Mouse (Mus musculus): ENCODE measurements around the gene Gnb1.

The Gnb1 gene

DNA sequence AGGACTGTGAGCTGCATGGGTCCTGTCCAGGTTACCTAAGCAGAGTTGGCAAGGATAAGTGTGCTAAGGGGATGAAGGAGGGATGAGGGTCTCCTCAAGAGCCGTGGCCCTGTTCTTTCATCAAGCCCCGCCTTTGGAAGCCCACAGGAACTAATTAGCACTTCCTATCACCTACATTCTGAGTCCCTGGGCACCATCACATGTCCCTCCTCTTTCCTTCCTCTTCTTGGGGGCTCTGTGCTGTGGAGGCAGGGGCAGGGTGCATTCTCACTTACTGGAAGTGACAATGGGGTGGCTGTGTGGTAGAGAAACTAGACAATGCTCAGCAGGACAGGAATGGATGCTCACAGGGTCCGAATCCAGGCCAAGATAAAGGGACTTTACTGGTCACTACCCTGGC, 3.4 kb upstream of the Gnb1 start:
- no peak for DNase-seq

DNA sequence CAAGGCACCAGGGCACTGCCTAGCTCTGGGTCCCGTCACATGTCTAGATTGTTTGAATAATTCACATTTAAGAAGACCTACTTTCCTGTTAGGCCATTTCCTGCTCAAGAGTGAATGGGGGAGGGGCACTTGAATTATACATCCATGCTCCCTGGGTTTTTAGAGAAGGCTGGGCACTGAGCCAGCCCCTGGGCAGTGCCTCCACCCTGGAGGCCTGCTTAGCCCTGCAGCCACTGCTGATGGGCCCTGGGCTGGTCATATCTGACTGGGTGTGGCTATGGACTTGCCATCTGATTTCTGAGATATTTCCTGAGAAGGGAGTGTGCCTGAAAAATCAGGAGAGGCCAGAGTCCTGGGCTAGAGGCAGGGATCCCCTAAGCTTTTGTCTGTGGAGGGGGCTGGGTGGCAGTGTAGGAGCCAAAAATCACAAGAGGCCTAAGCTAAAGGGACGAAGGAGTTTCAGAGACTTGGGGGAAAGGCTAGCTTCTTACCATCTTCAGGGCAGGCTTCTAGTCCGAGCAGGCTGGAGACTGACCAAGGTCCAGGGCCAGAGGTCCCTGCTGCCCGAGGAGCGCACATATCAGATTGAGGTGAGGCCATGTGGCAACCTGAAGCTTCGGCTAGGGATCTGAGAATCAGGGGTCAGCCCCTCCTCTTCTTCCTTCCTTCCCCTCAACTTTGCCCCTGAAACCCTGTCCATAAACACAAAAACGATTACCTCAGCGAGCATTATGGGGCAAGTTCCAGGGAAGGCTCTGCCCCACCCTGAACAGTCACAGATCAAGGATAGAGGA, 2.7 kb upstream of the Gnb1 start:
- DNase-seq, result peak; percentile 75

DNA sequence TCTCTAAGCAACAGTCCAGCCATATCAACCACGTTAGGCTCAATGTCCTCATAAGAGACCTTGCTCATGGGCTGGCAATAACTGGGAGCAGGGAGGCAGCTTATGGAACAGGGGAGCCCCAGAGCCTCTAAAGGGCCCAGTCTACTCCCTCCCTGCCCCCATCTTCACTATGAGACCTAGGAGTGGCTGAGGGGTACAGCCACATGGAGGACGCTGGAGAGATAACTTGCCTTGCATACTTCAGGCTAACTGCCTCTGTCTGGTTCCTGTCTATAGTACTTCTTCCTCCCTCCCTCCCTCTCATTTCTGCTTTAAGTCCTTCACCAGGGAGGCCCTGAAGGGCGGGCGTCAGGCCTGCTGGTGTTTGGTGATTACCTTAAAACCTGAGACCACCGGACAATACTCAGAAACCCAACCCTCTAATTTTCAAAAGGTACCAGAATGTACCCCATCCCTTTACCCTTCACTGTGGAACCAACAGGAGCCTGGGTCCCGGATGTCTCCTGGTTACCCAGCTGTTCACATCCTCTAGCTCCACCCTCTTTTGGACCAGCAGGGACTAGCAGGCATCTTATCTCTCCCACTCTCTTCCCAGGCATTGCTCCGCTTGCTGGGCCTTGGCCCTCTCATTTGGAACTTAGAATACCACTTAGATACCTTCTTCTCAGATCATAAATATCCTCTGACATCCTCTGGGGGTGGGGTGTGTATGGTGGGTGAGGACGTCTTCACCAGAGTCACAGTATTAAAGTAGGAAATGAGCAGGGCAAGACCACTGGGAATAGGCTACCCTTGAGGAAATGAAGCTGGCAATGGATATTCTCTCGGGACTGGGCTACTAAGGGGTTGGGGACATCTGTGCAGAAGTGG, 1.8 kb upstream of the Gnb1 start:
- peak; percentile 21 for DNase-seq

DNA sequence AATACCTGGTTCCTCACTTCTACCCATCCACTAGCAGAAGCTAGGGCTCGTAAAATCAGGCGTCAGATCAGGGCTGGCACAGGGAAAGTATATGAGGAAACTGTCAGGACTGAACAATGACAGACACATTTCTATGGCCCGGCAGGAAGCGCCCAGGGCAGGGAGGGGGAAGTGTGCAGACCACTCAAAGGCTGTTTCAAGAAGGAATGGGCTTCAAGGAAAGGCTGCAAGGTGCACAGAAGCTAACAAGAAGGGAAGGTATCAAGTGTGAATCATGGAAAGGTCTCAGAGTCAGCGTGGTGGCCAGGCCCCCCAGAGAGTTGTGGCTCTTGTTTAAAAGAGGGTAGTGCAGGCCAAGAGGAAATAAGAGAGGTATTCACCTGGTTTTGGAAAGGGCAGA, 705 bp upstream of the Gnb1 start:
- DNase-seq, result no peak

DNA sequence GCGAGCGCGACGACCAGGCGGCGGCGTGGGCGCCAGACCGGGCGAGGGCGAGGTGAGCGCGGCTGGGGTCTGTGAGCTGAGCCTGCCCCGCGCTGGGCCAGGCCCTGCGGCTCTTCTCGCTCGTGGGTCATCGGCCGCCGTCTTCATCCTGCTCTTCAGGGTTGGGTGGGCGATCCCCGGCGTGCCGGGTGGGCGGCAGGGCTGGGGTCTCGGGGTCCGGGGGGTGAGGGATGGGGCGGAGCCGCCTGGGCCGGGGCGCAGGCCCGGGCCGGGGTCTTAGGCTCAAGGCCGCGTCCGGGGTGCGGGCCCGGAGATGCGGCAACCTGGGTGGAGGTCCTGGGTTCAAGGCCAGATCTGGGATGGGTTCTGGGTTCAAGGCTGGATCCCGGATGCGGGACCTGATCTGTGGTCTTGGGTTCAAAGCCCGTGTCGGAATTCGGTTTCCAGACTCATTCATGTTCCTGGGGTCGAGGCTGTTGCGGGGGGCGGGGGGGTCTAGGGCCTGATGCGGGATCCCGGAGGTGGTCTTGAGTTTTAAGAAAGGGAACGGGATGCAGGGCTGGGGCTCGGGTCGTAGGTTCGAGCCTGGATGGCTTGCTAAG, 469 bp downstream of the Gnb1 start:
- peak; percentile 11 for DNase-seq

DNA sequence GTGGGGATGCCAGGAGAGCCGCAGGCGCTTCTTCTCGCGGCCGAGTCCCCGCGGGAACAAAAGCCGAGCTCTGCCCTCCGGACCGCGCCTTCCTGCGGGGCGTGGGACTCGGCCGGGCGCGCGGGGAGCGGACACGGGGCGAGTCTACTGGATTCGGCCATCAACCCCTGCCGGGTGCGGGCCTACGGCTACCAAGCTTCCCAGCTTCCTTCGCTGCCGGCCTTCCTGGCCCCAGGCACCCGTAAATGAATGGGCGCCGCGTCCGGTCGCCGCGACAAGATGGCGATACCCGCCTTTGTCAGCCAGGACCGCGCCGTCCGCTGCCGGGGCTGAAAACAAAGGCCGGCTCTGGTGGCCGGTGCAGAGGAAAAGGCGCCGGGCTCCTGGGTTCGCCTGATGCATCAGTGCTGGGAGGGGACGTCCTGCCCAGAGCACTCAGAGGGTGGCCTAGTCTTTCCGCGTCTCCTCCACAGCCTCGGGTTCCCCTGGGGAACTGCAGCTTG, 1.0 kb downstream of the Gnb1 start:
- DNase-seq, result peak; percentile 68

DNA sequence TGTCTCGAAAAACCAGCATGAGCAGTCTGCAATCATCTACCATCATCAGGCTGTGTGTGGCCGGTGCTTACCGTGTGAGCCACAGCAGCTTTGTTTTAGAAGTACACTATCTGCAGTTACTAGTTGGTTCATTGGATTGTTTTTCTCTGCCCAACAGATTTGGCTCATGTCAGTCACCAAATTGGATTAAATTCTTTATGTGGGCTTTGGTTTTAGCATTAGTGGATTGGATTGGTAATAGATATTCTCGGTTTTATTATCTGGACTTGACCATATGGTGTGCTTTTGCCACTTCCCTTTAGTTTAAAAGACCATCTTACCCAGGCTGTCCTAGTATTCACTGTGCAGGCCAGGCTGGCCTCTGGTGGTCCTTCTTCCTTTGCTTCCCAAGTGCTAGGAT, 3.7 kb downstream of the Gnb1 start:
- DNase-seq, result no peak

DNA sequence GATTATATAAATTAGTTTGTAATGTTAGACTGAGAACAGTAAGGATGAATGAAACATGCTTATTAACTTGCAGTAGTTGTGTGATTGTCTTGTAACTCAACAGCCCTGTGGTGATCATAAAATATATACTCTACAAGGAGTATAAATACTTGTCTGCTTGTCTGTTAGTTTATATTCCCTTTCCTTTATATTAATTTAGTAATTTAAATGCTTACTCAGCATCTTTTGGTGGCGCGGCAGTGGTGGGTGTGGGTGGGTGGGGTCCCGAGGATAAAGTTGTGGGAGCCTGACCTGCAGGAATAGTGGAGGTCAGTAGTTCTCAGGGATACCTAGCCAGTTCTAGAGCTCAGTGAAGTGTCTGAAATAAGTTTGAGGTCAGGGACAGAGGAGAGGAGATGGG, 6.8 kb downstream of the Gnb1 start:
- DNase-seq, result no peak

DNA sequence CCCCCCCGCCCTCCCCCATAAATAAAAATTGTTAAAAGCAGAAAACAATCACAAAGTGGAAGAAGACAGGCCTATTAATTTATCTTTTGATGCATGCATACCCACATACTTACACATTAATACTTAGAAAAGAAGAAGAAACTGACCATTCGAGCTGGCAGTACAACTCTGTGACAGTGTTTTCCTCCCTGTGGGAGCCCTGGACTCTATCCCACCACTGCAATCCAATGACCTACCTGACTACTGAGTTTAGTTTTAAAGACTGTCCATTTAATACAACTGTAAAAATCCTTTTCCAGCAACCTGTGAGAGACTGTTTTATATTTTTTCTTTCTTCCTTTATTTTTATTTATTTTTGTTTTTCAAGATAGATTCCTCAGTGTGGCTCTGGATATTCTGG, 10.0 kb downstream of the Gnb1 start:
- no peak for DNase-seq

DNA sequence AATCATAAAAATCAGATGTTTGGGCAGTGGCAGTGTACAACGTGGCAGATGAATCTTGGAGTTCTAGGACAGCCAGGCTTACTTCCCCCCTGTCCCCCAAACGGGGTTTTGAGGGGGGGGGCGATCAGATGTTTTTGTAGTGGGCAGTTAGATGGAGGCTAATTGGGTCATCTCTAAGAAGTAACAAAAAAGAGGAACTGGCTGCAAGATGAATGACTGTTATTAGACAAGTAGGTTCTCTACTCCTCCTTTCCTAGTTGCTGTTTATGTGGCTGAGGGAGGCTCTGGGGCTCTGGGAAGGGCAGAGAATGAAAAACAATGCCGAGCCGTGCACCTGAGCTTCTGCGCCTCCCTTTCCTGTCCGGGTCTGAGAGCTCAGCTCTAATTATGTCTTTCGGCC, 13.9 kb downstream of the Gnb1 start:
- DNase-seq, result no peak

DNA sequence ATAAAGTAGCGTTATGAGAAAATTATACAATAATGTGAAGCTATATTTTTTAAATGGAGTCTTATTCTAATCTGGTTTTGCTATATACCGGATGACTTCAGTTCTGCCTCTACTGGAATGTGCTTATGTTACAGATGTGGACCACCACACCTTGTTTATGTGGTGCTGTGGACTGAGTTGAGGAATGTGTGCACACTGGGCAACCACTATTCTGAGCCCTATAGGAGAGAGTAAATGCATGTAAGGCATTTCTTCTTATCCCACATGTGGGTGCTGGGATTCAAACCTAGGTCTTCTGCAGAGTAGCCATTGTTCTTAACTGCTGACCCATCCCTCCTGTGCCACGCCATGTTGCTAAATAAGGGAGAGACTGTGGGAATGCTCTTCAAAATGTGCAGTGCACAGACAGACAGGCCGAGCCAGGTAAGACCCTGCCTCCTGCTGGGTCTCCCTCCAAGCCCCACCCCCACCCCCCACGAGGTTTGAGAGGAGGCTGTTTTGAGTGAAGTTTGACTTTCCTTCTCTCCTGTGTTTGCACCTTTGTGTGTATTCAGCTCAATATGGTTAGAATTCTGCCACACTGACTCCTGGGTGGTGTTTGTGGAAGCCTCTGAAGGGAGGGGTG, 14.6 kb downstream of the Gnb1 start:
- no peak for DNase-seq

DNA sequence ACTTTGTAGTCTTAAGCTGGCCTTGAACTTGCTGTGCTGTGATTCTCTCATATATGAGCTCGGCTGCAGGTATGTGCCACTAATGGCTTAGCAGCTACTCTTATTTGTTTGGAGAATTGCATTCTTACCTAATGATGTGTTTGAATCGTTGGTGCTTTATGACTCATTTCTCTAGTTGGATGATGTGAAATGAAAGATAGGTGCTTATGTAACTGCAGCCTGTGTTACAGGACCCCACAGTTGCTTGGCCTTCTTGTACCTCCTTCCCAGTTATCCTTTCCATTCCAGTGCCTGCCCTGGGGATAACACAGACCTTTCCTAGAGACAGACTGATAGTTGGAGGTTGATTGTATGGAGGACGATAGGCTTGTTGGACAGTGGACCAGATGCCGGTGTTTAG, 17.5 kb downstream of the Gnb1 start:
- DNase-seq, result no peak

DNA sequence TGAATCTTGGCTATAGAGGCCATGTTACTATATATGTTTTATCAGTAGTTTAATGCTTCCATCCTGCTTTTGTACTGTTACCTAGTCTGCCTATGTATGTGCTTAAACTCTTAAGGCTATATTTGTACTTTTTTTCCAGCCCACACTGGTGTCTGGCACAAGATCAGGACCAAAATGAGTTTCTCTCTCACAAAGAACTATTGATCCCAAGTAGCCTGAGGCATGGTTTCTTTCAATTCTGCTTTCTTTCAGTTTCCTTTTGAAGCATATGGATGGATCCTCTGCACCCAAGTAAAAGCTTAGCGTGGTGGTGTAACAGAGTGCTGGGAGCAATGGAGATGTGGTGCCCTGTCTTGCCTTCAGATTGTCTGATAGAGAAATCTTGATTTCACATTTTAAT, 19.8 kb downstream of the Gnb1 start:
- DNase-seq, result no peak

DNA sequence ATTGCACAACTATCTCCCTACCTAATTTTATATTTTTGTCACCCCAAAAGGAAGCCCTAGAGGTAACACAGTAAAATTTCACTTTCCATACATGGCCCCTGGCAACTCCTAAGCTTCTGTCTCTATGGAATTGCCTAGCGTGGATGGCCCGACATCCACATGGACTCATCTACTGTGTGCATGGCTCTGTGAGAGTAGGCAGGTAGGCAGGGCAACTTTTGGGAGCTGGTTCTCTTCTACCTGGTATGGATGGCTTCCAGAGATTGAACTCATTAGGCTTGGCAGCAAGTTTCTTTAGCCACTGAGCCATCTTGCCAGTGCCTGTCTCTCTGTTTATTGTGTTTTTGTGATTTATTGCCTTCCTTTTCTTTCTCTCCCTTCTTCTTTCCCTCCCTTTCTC, 23.6 kb downstream of the Gnb1 start:
- no peak for DNase-seq

DNA sequence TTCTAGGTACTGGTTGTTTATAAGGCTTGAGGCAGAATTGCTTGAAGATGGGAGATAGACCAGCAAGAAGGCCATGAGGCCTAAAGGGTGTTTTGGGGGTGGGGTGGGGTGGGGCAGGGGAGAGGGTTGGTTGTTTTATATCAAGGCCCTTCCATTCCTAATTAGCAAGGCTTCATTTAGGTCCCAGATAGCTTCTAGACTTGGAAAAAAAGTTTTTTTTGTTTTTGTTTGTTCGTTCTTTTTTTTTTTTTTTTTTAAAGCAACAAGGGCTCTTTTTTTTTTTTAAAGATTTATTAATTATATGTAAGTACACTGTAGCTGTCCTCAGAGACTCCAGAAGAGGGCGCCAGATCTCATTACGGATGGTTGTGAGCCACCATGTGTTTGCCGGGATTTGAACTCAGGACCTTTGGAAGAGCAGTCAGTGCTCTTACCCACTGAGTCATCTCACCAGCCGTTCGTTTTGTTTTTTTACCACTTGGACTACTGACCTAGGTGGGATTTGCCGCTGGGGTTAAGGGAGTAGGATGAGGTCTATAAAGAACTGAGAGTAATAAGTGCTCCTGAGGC, 26.9 kb downstream of the Gnb1 start:
- DNase-seq, result no peak

DNA sequence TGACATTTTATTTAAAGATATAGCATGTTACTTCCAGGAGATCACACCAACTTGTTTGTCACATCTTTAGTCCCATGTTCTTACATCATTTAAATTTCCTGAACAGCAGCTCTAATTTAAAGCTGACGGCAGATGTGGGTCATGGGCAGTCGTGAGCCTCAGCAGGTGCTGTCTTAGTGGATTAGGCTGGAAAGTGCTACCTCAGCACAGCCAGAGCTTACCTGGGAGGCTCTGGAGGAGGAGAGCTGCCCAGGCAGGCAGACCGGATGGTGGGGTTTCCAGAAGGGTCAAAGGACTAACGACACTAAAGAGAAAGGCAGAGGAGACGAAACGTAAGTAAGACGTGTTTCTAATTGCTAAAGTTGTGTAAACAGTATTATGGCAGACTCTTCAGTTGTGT, 31.2 kb downstream of the Gnb1 start:
- no peak for DNase-seq

DNA sequence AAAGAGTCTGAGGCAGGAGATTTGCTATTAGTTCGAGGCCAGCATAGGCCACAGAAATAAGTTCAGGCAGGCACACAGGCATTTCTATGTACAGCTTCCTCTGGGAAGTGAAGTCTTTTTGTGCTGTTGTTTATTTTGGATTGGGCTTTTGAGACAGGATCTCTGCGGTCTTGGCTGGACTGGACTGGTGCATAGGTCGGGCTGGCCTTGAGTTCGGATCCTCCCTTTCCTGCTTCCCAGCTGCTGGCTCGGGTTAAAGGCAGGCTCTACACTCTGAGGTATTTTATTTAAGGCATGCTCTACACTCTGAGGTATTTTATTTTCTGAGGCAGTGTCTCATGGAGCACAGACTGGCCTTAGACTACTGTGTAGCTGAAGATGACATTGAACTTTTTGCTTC, 34.6 kb downstream of the Gnb1 start:
- no peak for DNase-seq

DNA sequence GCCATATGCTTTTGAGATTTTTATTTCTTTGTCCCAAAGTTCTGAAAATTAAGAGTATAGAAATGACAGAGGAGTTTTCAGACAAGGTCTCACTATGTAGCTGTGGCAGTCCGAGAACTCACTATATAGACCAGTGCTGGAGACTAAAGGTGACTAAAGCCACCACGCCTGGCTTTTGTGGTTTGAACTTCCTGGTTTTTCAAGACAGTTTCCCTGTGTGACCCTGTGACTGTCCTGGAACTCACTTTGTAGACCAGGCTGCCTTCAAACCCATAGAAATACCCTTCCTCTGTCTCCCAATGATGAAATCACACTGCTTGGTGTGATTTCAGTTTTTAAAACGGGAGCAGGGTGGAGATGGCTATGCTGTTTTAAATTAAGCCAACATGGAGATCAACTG, 38.1 kb downstream of the Gnb1 start:
- DNase-seq, result no peak

DNA sequence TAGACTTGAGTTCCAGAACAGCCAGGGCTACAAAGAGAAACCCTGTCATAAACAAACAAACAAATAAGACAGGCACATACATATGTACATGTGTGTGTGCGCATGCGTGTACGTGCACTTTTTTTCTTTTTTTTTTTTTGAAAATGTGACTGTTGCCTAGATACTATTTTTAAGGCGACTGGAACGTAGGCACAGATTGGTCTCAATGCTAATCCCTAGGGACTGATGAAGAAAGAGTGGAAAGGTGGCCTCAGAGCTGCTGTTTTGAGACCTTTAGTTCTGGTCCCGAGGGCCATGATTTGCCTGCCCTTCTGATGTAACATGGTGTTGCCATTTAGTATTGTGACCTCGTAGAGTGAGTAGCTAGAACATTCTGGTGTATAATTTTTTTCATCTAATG, 58.8 kb downstream of the Gnb1 start:
- no peak for DNase-seq

DNA sequence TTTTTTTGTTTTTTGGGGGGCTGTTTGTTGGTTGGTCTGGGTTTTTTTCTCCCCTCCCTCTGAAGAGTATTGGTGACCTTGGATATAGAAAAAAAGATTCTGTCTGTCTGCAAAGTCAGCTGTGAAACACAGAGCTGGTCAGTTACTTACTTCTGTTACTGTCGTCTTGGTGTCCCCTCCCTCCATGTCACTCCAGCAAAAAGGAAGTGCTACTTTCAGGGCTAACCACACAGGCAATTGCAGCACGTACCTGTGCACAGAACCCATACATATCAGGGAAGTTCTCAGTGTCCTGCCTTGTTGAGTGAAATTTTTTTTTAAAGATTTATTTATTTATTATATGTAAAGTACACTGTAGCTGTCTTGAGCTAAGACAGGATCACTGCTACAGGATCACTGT, 59.3 kb downstream of the Gnb1 start:
- no peak for DNase-seq

DNA sequence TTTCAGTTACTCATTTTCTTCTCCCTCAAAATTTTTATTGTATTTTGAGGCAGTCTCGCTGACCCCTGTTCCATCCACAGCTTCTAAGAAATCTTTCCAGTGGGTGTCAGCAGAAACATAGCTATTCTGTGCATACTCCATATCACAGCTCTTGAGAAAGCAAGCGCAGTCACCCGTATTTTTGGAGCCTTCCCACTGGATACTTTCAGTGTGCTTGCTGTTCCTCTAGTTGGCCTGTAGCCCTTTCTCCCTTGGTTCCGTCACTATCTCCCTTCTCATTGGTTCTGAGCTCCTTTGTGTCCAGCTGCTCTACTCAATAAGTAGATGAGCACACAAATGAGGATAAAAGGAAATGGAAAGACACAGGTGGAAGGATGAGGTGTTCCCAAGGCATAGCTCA, 59.9 kb downstream of the Gnb1 start:
- DNase-seq, result no peak

DNA sequence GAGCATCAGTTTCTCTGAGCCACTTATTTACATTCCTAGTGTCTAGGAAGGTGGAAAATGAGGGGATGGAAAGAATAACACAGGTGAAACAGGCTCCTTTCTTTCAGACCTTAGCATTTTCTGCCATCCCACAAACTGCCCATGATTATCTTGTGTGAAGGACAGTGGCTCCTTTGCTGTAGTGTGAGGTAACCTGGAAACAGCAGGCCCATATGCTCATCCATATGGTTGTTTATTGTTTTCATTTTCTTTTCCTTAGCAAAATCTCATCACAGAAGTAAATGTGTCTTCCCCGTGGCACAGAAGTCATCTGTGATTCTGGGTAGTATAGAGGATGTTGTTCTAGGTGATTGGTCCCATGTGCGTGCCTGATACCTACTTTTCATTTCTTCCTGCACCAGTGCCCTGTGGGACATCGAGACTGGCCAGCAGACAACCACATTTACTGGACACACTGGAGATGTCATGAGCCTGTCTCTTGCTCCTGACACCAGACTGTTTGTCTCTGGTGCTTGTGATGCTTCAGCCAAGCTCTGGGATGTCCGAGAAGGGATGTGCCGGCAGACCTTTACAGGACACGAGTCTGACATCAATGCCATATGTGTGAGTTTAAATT, 61.9 kb downstream of the Gnb1 start:
- DNase-seq, result no peak

DNA sequence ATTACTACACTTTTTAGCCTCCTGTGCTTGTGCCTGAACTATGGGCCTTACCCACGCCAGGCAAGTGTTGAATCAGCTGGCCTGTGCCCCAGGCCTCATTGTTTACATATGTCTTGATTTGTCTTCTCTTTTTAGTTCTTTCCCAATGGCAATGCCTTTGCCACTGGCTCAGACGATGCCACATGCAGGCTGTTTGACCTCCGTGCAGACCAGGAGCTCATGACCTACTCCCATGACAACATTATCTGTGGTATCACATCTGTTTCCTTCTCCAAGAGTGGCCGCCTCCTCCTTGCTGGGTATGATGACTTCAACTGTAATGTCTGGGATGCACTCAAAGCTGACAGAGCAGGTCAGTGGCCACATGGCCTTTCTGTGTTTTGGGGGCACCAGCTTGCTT, 63.7 kb downstream of the Gnb1 start:
- no peak for DNase-seq
